Mouse (Mus musculus) kidney, postnatal 4 days (tissue): ENCODE measurements around the gene Acyp2.
"Not testable (repeated sequence)": the region's sequence is repeated elsewhere in the genome, so short reads cannot be mapped to it uniquely, and the experiment has no call there.

Source experiments
- DNase-seq, 2 experiments: peaks; one replicate each; pipeline ENCODE4 v3.0.0; 2021; ENCODE audit warnings: mixed read lengths in 2 of 2

Acyp2 gene

GRCm38 (mm10) chr11:30649001-30649637 lies at the start of gene Acyp2:
Acyp2 (minus strand) TSS chr11:30649587.
- peak; percentile 85 to 92 for DNase-seq

- DNase-seq, result no peak
These were observed 40.0 kb upstream of the Acyp2 start for GRCm38 (mm10) chr11:30689421-30689820.

- DNase-seq, result peak; percentile 5 to 30
These were observed 26.7 kb upstream of the Acyp2 start for GRCm38 (mm10) chr11:30676086-30676485.

- no peak for DNase-seq
These were observed 23.3 kb upstream of the Acyp2 start for GRCm38 (mm10) chr11:30672719-30673118.

- peak; percentile 4 to 38 for DNase-seq
These were observed 13.6 kb upstream of the Acyp2 start for GRCm38 (mm10) chr11:30663001-30663400.

- DNase-seq, result no peak
These were observed 13.2 kb upstream of the Acyp2 start for GRCm38 (mm10) chr11:30662591-30662990.

GRCm38 (mm10) chr11:30657069-30657468 lies 7.7 kb upstream of the Acyp2 start:
- peak; percentile 35 to 44 for DNase-seq

GRCm38 (mm10) chr11:30656060-30656459 lies 6.7 kb upstream of the Acyp2 start:
- no peak for DNase-seq

GRCm38 (mm10) chr11:30650416-30650815 lies 1.0 kb upstream of the Acyp2 start:
- no peak for DNase-seq

GRCm38 (mm10) chr11:30635674-30636073 lies 13.7 kb downstream of the Acyp2 start:
- no peak for DNase-seq

- DNase-seq, result no peak
These were observed 18.9 kb downstream of the Acyp2 start for GRCm38 (mm10) chr11:30630514-30630913.

- no peak for DNase-seq
These were observed 26.2 kb downstream of the Acyp2 start for GRCm38 (mm10) chr11:30623218-30623617.

GRCm38 (mm10) chr11:30621386-30622363 lies 27.7 kb downstream of the Acyp2 start:
- not testable (repeated sequence) for DNase-seq

- peak; percentile 6 to 7 for DNase-seq
These were observed 31.2 kb downstream of the Acyp2 start for GRCm38 (mm10) chr11:30618235-30618634.

- DNase-seq, result peak in 1 of 2 experiments; percentile 13
These were observed 31.8 kb downstream of the Acyp2 start for GRCm38 (mm10) chr11:30617571-30618097.

GRCm38 (mm10) chr11:30615977-30616376 lies 33.4 kb downstream of the Acyp2 start:
- DNase-seq, result no peak

- DNase-seq, result no peak
These were observed 35.4 kb downstream of the Acyp2 start for GRCm38 (mm10) chr11:30613916-30614546.

- no peak for DNase-seq
These were observed 36.7 kb downstream of the Acyp2 start for GRCm38 (mm10) chr11:30612699-30613098.

GRCm38 (mm10) chr11:30609247-30609646 lies 40.1 kb downstream of the Acyp2 start:
- DNase-seq, result no peak

- DNase-seq, result no peak
These were observed 41.5 kb downstream of the Acyp2 start for GRCm38 (mm10) chr11:30607587-30608518.

GRCm38 (mm10) chr11:30597259-30597658 lies 52.1 kb downstream of the Acyp2 start:
- DNase-seq, result no peak

GRCm38 (mm10) chr11:30580008-30580407 lies 69.4 kb downstream of the Acyp2 start:
- DNase-seq, result no peak
